Mouse (Mus musculus) gastrocnemius, postnatal 14 days (tissue): ENCODE measurements around the gene Vill. TPM values are rescaled to one million over a fixed set of nuclear protein-coding genes. Genes with fewer than 3 reads are reported as not detected.

Experiments used
- DNase-seq: peaks from one replicate; pipeline ENCODE4 v3.0.0; 2021; ENCODE audit warnings: mixed read lengths
- intact Hi-C: fragments of 180-260 bp; cut with DNase I; formaldehyde crosslinking; loops from one replicate; pipeline ENCODE4 v1.15.1; 2025; ENCODE audit warnings: low total_unique reads
- total RNA-seq, 2 experiments: library from RNA; stranded (reverse); gene quantifications; 2 replicates each; pipeline ENCODE4 v1.2.3; 2021

Vill gene
- total RNA-seq, 2 experiments from 2014 or later = 0.31 to 0.96 TPM

- intact Hi-C loops = no loop called here
- DNase-seq = no peak
These were observed 17.7 kb downstream of the Vill start for GRCm38 (mm10) chr9:119070173-119070825.

GRCm38 (mm10) chr9:119071786-119072185, 19.2 kb downstream of the Vill start:
- DNase-seq = no peak
- intact Hi-C loops = no loop called here

GRCm38 (mm10) chr9:119073184-119073895, 20.8 kb downstream of the Vill start:
- intact Hi-C loops = no loop called here
- DNase-seq = no peak

- intact Hi-C loops = no loop called here
These were observed 23.1 kb downstream of the Vill start for GRCm38 (mm10) chr9:119075685-119076084.

GRCm38 (mm10) chr9:119080040-119080675, 27.6 kb downstream of the Vill start:
- intact Hi-C loops = no loop called here
- no peak for DNase-seq

More at GRCm38 (mm10) chr9:119075685-119076084, 23.1 kb downstream of the Vill start:
- no peak for DNase-seq

- DNase-seq = no peak
- intact Hi-C loops = no loop called here
These were observed 29.5 kb downstream of the Vill start for GRCm38 (mm10) chr9:119082039-119082438.

- intact Hi-C loops = no loop called here
- DNase-seq = no peak
These were observed 30.3 kb downstream of the Vill start for GRCm38 (mm10) chr9:119082656-119083430.

- no peak for DNase-seq
- intact Hi-C loops = no loop called here
These were observed 31.4 kb downstream of the Vill start for GRCm38 (mm10) chr9:119083966-119084365.

GRCm38 (mm10) chr9:119086451-119086850, 33.9 kb downstream of the Vill start:
- intact Hi-C loops = no loop called here
- DNase-seq = no peak

GRCm38 (mm10) chr9:119087309-119087708, 34.7 kb downstream of the Vill start:
- intact Hi-C loops = no loop called here
- no peak for DNase-seq

GRCm38 (mm10) chr9:119088148-119088801, 35.7 kb downstream of the Vill start:
- intact Hi-C loops = no loop called here
- peak; percentile 82 for DNase-seq

GRCm38 (mm10) chr9:119089437-119089836, 36.9 kb downstream of the Vill start:
- DNase-seq = no peak
- intact Hi-C loops = no loop called here

- intact Hi-C loops = no loop called here
- no peak for DNase-seq
These were observed 37.9 kb downstream of the Vill start for GRCm38 (mm10) chr9:119090462-119090861.

- intact Hi-C loops = no loop called here
- no peak for DNase-seq
These were observed 39.2 kb downstream of the Vill start for GRCm38 (mm10) chr9:119091581-119092310.

GRCm38 (mm10) chr9:119092473-119093418, 40.2 kb downstream of the Vill start:
- peak; percentile 58 for DNase-seq
- intact Hi-C loops = no loop called here

GRCm38 (mm10) chr9:119093419-119094295, 41.1 kb downstream of the Vill start, which contains the start of gene Plcd1:
Gene Plcd1, minus strand, starts transcription at chr9:119093502.
- intact Hi-C loops = no loop called here
- peak; percentile 97 for DNase-seq
